Mouse (Mus musculus) C2C12 (cell line): ENCODE measurements around the gene Shc2.

ENCODE experiments used
- CTCF ChIP-seq: IDR thresholded peaks from one replicate; pipeline ENCODE4 v1.5.1; 2011; ENCODE audit not compliant: control insufficient read depth, insufficient read depth, insufficient read length
- MYOD1 ChIP-seq: IDR thresholded peaks from one replicate; pipeline ENCODE4 v1.6.1; 2011; ENCODE audit warnings: low read depth; ENCODE audit not compliant: control insufficient read depth, insufficient read length

- TF ChIP-seq CTCF (no peak), MYOD1 (no peak)
Observed at GRCm38 (mm10) chr10:79661861-79662260, 24.1 kb upstream of the Shc2 start.
